Mouse (Mus musculus): Measurements from ENCODE around the gene Mrpl14.

Gene Mrpl14

DNA sequence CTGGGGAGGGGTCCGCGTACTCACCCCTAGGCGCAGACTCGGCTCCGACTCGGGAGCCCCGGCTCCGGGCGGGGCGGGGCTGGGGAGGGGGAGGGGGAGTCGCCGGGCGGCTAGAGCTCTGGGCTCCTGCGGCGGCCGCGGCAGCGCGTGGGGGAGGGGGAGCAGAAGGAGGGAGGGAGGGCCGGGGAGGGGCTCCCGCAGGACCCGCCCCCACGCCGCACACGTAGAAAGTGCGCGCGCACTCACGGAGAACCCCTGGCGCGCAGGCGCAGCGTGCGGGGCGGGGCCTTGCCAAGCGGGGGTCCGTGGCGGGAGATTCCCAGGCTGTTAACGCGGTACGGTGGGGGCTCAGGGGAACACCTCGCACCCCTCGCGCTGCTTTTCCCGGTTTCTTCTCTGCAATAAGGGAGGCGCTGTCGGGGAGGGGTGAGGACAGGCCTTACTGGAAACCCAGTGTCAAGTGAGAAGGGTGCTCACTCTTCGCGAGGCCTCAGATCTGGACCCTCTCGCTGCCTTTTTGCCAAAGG is at the start of gene Mrpl14:
Gene Mrpl14 (plus strand): TSS at position 230 of the 527 bp plus-strand sequence.
- DNase-seq, result peak; percentile 86 to 98

DNA sequence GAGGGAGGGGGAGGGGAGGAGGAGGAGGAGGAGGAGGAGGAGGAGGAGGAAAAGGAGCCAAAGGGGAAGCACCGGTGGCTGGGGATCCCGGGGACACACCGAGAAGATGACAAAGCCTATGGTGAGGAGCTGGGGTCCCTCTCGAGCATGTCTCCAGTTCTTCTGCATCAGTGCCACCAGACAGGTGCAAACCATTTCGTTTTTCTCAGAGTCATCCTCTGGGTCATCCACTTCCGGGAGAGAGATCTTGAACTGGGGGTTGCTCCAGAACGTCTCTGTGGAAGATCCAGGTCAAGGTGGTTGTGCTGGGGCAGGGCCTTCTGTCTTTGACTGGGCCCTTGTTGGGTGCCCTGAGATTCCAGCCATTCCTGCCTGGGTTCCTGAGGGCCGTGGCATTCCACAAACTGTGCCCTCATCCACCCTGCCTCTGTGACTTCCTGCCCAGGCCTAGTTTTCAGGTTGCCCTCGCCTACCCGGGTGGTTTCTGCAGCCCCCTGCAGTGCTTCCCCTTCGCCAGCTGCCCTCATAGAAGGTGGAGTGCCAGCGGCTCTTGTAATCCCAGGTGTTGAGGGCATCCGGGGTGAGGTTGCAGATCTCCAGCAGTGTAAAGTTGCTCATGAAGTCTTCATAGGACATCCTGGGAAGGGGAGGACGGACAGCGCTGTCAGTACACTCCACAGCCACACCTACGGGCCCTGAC is 47.4 kb upstream of the Mrpl14 start:
- DNase-seq, result no peak

- DNase-seq, result no peak
Observed at GRCm38 (mm10) chr17:45641981-45642380, 44.1 kb upstream of the Mrpl14 start.

DNA sequence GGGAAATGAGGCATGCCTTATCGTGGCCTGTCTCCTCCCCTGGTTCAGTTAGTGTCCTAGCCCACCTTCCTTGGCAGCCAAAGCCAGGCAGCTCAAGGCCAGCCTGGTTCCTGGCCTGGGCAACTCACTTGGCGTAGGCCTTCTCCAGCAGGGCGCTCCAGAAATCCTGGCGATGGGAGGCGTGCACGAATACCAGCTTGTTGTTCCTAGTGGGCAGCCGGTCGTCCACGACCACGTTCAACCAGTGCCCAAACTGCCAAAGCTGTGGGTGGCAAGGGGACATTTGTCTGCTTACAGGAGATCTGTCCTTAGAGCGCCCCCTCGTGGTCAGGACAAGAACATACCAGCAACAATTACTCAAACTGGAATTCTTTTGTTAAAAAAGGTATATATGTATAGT is 43.4 kb upstream of the Mrpl14 start:
- DNase-seq, result peak; percentile 74 to 85

GRCm38 (mm10) chr17:45644185-45644584 is 41.9 kb upstream of the Mrpl14 start:
- DNase-seq, result no peak

DNA sequence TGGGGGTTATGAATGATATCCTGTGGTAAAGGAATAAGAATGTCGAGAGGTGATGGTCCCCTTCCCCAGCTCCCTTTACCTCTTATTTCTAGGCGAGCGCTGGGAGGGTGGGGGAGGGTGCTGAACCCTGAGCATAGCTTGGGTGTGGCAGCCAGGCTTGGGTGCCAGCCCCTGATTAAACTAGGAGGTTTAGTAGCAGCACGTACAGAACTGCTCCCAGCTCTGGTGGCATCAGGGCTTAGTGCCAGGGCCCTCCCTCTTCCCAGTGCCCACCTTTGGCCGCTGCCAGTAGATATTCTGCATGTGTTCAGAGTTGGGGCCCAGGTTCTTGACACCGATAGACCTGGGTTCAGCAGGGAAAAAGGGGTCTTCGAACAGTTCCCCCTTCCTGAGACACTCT is 32.9 kb upstream of the Mrpl14 start:
- no peak for DNase-seq

- peak in 1 of 2 experiments; percentile 38 for DNase-seq
Observed at GRCm38 (mm10) chr17:45655820-45656219, 30.3 kb upstream of the Mrpl14 start.

DNA sequence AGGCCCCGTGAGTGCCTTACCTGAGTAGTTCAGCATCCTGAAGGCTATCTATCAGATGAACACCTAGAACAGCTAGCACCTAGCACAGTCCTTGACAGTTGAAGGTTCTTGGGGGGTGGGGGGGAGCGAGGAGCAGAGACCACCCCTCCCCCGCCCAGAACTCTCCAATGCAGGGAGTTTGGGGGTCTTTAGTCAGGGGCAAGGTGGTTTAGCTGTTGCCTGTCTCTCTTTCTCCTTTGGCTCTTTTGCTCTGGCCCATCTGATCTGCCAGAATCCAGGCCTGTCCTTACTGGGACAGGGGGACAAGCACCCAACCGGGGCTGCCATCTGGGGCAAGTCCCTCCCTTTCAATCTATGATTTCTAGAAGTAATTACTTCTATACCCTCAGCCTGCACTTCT is 26.9 kb upstream of the Mrpl14 start, which contains the start of gene Capn11:
Gene Capn11 (minus strand): TSS at position 101 of the 400 bp plus-strand sequence.
- DNase-seq, result no peak

DNA sequence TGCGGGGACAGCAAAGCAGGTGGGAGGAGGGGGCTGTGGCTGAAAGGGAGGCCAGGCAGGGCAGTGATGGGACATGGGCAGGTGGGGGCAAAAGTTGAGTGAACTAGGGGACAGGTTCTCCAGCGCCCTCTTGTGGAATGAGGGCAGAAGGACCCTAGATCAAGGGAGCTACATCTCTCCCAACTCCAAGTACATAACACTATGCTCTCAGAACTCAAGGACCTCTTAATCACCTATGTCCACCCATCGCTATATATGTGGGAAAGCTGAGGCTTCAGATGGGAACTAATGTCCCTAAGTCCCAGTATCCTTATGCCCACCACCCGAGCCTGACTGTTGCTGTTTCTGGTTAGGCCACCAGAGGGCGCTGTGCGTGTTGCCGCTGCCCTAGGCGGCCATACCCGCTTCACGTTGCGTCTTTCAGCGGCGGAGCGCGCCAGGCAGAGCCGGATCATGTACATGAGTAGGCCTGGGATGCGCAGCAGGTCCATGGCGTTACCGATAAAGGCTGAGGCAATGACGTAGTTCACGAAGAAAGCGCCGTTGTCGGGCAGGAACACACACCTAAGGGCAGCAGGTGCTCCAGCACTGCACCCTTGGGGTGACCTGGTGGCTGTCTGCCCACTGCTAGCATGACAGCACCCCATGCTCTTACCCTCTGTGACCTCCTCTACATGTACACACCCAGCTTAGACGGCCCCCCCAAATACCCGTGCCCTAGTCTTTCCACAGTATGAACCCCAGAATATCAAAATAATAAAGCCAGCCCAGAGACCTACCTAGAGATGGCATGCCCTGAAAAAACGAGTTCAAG is 22.8 kb upstream of the Mrpl14 start:
- DNase-seq, result peak; percentile 77 to 86

DNA sequence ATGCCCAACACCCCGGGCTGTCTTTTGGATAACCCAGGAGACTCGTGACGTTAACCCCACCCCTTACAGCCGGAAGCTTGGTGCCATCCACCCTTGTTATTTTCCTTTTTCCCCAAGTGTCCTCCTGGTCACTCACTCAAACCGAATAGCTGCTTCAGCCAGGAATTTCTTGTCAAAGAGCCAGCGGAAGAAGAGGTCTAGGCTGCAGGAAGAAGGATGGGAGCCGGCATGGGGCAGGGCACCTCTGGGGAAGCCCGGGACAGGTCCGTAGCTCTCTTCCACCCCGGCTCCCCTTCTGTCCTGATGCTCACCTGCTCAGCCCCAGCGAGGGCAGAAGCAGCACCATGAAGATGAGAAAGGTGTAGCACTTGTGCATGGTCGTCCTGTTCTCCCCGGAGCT is 21.5 kb upstream of the Mrpl14 start:
- no peak for DNase-seq

DNA sequence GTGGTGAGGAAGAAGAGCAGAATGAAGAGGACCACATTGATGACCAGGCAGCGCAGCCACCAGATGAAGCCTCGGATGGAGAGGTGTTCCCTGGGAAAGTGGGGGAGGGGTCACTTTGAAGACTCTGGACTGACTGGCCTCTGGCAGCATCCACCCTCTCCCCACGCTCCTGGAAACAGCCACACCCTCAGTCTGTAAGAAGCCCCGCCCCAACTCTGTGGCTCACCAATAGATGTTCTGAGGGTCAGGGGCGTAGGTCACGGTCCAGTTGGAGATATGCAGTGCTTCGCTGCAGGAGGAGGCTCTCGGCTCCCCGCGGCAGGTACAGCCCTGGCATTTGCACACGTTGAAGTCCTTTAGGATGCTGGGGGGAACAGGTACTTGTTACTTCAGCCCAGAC is 20.0 kb upstream of the Mrpl14 start:
- DNase-seq, result no peak

GRCm38 (mm10) chr17:45667481-45667880 is 18.6 kb upstream of the Mrpl14 start:
- no peak for DNase-seq

DNA sequence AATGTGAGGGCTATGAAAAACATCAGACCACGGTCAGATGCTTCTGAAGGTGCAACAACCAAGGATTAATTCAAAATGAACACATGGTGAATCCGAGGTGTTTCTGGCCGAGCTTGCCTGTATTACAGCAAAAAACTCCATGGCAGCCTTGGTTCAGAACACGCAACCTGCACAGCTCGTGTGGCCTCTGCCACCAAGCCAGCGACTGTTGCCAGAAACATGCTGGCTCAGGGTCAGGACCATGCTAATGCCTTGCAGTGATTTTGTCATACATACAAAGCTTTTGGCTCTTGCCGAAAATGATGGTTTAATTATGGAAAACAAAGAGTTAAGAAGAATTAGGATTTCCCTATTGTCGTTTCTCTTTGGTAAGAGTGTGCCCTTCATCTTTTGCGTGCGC is 18.1 kb upstream of the Mrpl14 start:
- no peak for DNase-seq

DNA sequence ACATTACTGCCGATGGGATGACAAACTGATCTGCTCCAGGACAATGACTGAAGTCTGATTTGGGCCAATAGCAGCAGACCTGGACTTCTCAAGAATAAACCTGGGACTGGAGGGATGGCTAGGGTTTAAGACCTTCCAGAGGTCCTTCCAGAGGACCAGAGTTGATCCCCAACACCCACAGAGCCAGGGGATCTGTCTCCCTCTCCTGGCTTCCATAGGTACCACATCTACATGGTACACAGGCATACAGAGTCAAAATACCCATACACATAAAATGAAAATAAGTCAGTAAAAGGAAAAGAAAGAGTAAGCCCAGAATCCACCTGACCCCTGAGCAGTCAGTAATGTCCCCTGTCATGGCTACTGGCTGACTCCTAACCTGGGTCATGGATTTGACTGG is 14.3 kb upstream of the Mrpl14 start:
- DNase-seq, result no peak

GRCm38 (mm10) chr17:45672598-45672997 is 13.5 kb upstream of the Mrpl14 start:
- no peak for DNase-seq

- DNase-seq, result peak; percentile 62 to 70
Observed at GRCm38 (mm10) chr17:45678106-45678505, 8.0 kb upstream of the Mrpl14 start.

- peak; percentile 59 to 78 for DNase-seq
Observed at GRCm38 (mm10) chr17:45680391-45680980, 5.6 kb upstream of the Mrpl14 start.

DNA sequence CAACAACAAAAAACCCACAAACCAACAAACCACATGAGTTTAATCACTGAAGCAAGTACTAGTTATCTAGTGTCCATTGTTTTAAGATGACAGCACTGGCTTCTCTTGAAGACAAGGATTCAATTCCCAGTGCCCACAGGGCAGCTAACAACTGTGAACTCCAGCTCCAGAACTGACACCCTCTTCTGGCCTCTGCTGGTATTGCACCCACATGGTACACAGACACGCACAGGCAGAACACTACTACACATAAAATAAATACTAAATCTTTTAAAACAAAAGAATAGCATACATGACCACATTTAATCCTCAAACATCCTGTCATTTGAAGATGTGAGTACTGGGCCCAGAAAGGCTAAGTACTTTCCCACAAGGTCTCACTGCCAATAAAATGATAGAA is 4.5 kb upstream of the Mrpl14 start:
- no peak for DNase-seq

DNA sequence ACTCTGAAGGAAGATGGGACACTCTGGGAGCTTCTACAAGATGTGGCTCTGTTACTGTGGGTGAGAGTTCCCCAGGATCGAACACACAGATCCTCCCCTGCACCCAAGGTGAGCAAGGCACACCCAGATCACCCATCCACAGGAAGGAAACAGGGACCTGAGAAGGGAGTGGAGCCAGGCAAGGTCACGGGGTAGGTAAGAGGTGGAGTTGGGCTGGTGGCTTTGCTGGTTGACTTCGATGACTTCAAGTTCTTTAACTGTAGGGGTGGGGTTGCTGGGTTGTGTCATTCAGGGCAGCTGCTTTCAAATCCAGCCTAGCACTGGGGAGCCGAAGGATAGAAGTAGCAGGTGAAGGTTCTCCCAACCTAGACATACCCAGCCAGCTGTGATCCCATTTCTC is 3.3 kb upstream of the Mrpl14 start:
- DNase-seq, result no peak

DNA sequence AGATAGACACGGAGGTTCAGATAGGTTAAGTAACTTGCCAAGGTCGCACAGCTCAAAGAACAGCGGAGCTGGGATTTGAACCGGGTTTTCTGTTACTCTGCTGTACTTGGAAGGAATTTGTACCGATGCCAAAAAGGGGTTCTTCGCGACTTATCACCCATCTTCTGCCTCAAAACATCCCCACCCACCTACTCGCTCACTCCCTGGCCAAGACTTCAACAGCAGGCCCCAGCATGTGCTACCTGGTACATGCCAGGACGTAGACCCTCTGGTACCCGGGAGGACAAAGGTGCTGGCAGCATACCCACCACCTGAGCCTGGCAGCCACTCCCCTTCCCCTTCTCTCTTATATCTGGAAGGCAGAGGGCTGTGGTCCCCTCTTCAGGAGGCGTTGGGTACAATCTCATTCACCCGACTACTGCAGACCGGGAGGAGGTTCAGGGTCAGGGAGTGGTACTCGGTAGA is 1.4 kb upstream of the Mrpl14 start:
- no peak for DNase-seq

DNA sequence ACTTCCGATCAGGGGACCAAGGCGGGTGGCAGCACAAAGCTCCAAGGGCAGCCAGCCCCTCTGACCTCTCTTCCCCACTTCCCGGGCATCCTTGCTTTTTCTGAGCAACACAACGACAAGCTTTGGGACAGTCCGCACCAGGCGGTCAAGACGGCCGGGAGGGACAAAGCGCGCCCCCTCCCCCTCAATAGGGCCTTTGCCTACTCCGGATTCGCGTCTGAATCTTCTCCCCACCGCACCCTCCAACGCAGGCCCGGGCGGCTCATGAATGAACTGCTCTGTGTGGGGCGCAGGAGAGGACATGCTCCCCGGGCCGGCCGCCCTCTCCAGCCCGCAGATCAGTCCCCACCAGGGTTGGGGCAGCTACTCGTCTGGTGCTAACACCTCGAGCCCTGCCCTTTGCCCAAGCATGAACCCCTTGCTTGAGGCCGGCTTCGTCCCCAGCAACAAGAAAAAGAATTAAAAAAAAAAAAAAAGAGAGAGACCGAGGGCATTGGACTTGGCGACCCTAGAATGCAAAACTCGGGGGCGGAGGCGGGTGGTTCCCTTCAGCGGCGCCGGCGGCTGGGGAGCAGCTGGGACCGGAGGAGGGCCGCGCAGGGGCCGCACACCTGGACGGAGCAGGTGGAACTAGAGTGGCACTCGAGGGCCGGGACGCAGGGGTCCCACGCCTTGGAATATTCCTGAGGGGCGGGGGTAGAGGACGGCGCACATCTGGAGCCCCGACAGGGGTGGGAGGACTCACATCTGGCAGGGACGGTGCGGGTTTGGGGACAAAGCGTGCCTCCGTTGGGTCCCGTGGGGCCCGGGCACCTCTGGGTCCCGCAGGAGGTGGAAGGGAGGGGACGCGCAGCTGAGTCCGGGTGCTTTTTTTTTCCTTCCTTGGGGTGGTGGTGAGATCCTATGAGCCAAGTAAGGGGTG is 690 bp upstream of the Mrpl14 start:
- peak; percentile 60 to 65 for DNase-seq

GRCm38 (mm10) chr17:45686716-45687115 is 594 bp downstream of the Mrpl14 start, which contains the start of gene Tmem63b:
Tmem63b (minus strand) TSS chr17:45686905.
- no peak for DNase-seq

Data from cerebellum, adult 18-20 months (tissue).